Mouse (Mus musculus): ENCODE data around the gene Mpg.

DNA sequence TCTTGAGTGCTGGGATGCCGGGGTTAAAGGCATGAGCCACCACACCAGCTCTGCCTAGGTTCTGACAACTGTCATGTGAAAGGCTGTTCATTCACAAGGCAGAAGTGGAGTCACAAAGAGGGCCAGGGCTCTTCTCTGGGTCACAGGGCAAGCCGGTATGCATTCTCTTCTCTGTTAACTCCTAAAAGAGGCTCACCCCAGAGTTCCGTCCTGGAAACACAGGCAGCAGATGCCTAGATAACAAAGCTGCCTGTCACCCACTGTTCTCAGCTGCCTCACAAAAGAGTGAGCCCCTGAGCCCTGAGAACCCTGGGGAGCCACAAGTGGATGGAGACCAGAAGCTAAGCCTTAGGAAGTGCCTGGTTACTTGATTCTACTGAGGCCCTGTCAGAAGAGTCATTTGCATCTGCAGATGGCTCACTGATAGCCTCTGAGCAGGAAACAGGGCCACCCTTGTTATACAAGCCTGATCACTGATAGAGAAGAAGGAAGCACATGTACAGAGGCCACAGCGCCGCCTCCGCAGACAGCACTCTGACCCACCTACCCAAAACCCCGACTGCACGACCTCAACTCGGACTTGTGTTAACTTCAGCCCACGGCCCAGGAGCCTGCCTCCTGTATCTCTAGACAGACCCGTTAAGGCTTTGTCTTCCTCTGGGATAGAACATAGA lies 30.3 kb upstream of the Mpg start:
- TF ChIP-seq CHD1 (IDR thresholded peaks at IDR 0.05; ENCODE audit: low read depth, low read length) (no peak), ZC3H11A (IDR thresholded peaks at IDR 0.05; ENCODE audit: low read depth, low read length) (no peak), POLR2AphosphoS2 (IDR thresholded peaks at IDR 0.05; ENCODE audit: low read depth, low read length) (no peak), BHLHE40 (IDR thresholded peaks at IDR 0.05; ENCODE audit: low read depth, low read length) (no peak), CTCF (conservative IDR thresholded peaks at IDR 0.05 in 1 of 2, IDR thresholded peaks at IDR 0.05 in 1 of 2; ENCODE audit: low read depth in 2 of 2, low read length in 2 of 2) (no peak), SMC3 (IDR thresholded peaks at IDR 0.05; ENCODE audit: low read depth, low read length) (no peak), TBP (conservative IDR thresholded peaks at IDR 0.05; ENCODE audit: low read depth, low read length) (peak; percentile 50; the same call in 1 of the 2 replicates), MYC (IDR thresholded peaks at IDR 0.05; ENCODE audit: low read depth, low read length) (peak; percentile 60; the same call in 1 of the 2 replicates), JUND (conservative IDR thresholded peaks at IDR 0.05; ENCODE audit: low read depth, low read length) (no peak)

Data from CH12.LX (cell line).